Mouse (Mus musculus): Measurements from ENCODE around the gene Uckl1. TPM values are rescaled to one million over a fixed set of nuclear protein-coding genes. Genes with fewer than 3 reads are reported as not detected.

Uckl1 gene
- polyA plus RNA-seq, 1 experiment, result 53.4 TPM

- Histone ChIP-seq H3K4me3 (no peak overlapping the region), H3ac (ENCODE audit: control insufficient read depth, insufficient read length) (no peak overlapping the region), H3K79me2 (ENCODE audit: control insufficient read depth, insufficient read depth) (no peaks in the 10 kb centered on the region), H3K4me2 (ENCODE audit: low read depth) (no peak overlapping the region), H3K27me3 (ENCODE audit: control insufficient read depth, insufficient read depth, insufficient read length) (no peaks in the 10 kb centered on the region), H3K36me3 (ENCODE audit: control insufficient read depth, insufficient read depth) (peaks cover 12% of the 10 kb centered on the region)
- TF ChIP-seq TCF12 (IDR thresholded peaks at IDR 0.05; ENCODE audit: insufficient read depth, poor library complexity, severe bottlenecking), result no peak
- no peak for TF ChIP-seq POLR2A (IDR thresholded peaks at IDR 0.05; ENCODE audit: insufficient read length, low read depth)
- no peak for TF ChIP-seq MYOG (IDR thresholded peaks at IDR 0.05; ENCODE audit: control insufficient read depth in 1 of 3, insufficient read depth in 1 of 3, insufficient read length in 2 of 3, low read depth in 2 of 3)
- TF ChIP-seq USF1 (IDR thresholded peaks at IDR 0.05; ENCODE audit: low read depth), result no peak
- TF ChIP-seq POLR2AphosphoS2 (IDR thresholded peaks at IDR 0.05; ENCODE audit: insufficient read length, low read depth), result no peak
- TF ChIP-seq REST (IDR thresholded peaks at IDR 0.05; ENCODE audit: insufficient read depth, insufficient read length), result no peak
- TF ChIP-seq E2F4 (IDR thresholded peaks at IDR 0.05; ENCODE audit: insufficient read depth), result no peak
- TF ChIP-seq MYOD1 (IDR thresholded peaks at IDR 0.05; ENCODE audit: control insufficient read depth in 1 of 3, insufficient read length in 2 of 3, low read depth in 2 of 3), result no peak
- no peak for TF ChIP-seq TCF3 (IDR thresholded peaks at IDR 0.05; ENCODE audit: insufficient read length, low read depth)
- no peak for TF ChIP-seq SRF (IDR thresholded peaks at IDR 0.05; ENCODE audit: control insufficient read depth, insufficient read length, low read depth)
- no peak for TF ChIP-seq CEBPB (IDR thresholded peaks at IDR 0.05; ENCODE audit: insufficient read depth, poor library complexity, severe bottlenecking)
- no peak for TF ChIP-seq MAX (IDR thresholded peaks at IDR 0.05; ENCODE audit: low read depth)
Measured at GRCm38 (mm10) chr2:181587796-181588195, 3.1 kb upstream of the Uckl1 start.

- Histone ChIP-seq H3K79me2 (ENCODE audit: control insufficient read depth, insufficient read depth) (no peaks in the 10 kb centered on the region), H3K36me3 (ENCODE audit: control insufficient read depth, insufficient read depth) (peaks cover 12% of the 10 kb centered on the region), H3K27me3 (ENCODE audit: control insufficient read depth, insufficient read depth, insufficient read length) (no peaks in the 10 kb centered on the region), H3K4me2 (ENCODE audit: low read depth) (no peak overlapping the region), H3ac (ENCODE audit: control insufficient read depth, insufficient read length) (no peak overlapping the region), H3K4me3 (no peak overlapping the region)
- TF ChIP-seq TCF3 (IDR thresholded peaks at IDR 0.05; ENCODE audit: insufficient read length, low read depth) (no peak), USF1 (IDR thresholded peaks at IDR 0.05; ENCODE audit: low read depth) (no peak), MAX (IDR thresholded peaks at IDR 0.05; ENCODE audit: low read depth) (no peak), REST (IDR thresholded peaks at IDR 0.05; ENCODE audit: insufficient read depth, insufficient read length) (no peak), CEBPB (IDR thresholded peaks at IDR 0.05; ENCODE audit: insufficient read depth, poor library complexity, severe bottlenecking) (no peak), POLR2A (IDR thresholded peaks at IDR 0.05; ENCODE audit: insufficient read length, low read depth) (no peak), MYOD1 (IDR thresholded peaks at IDR 0.05; ENCODE audit: control insufficient read depth in 1 of 3, insufficient read length in 2 of 3, low read depth in 2 of 3) (no peak), TCF12 (IDR thresholded peaks at IDR 0.05; ENCODE audit: insufficient read depth, poor library complexity, severe bottlenecking) (no peak), E2F4 (IDR thresholded peaks at IDR 0.05; ENCODE audit: insufficient read depth) (no peak), POLR2AphosphoS2 (IDR thresholded peaks at IDR 0.05; ENCODE audit: insufficient read length, low read depth) (no peak), MYOG (IDR thresholded peaks at IDR 0.05; ENCODE audit: control insufficient read depth in 1 of 3, insufficient read depth in 1 of 3, insufficient read length in 2 of 3, low read depth in 2 of 3) (no peak), SRF (IDR thresholded peaks at IDR 0.05; ENCODE audit: control insufficient read depth, insufficient read length, low read depth) (no peak)
Measured at GRCm38 (mm10) chr2:181586124-181586523, 1.4 kb upstream of the Uckl1 start.

GRCm38 (mm10) chr2:181585506-181585905 is 814 bp upstream of the Uckl1 start:
- Histone ChIP-seq H3K79me2 (ENCODE audit: control insufficient read depth, insufficient read depth) (peaks cover 3% of the 10 kb centered on the region), H3K4me2 (ENCODE audit: low read depth) (no peak overlapping the region), H3K27me3 (ENCODE audit: control insufficient read depth, insufficient read depth, insufficient read length) (no peaks in the 10 kb centered on the region), H3ac (ENCODE audit: control insufficient read depth, insufficient read length) (no peak overlapping the region), H3K4me3 (no peak overlapping the region), H3K36me3 (ENCODE audit: control insufficient read depth, insufficient read depth) (peaks cover 12% of the 10 kb centered on the region)
- TF ChIP-seq MAX (IDR thresholded peaks at IDR 0.05; ENCODE audit: low read depth), result no peak

GRCm38 (mm10) chr2:181583460-181584257 is 1.0 kb downstream of the Uckl1 start:
- Histone ChIP-seq H3K4me2 (ENCODE audit: low read depth) (no peak overlapping the region), H3K36me3 (ENCODE audit: control insufficient read depth, insufficient read depth) (peaks cover 12% of the 10 kb centered on the region), H3K79me2 (ENCODE audit: control insufficient read depth, insufficient read depth) (peaks cover 11% of the 10 kb centered on the region), H3ac (ENCODE audit: control insufficient read depth, insufficient read length) (no peak overlapping the region), H3K27me3 (ENCODE audit: control insufficient read depth, insufficient read depth, insufficient read length) (no peaks in the 10 kb centered on the region), H3K4me3 (no peak overlapping the region)
- no peak for TF ChIP-seq POLR2AphosphoS2 (IDR thresholded peaks at IDR 0.05; ENCODE audit: insufficient read length, low read depth)
- TF ChIP-seq USF1 (IDR thresholded peaks at IDR 0.05; ENCODE audit: low read depth), result no peak
- no peak for TF ChIP-seq MYOG (IDR thresholded peaks at IDR 0.05; ENCODE audit: control insufficient read depth in 1 of 3, insufficient read depth in 1 of 3, insufficient read length in 2 of 3, low read depth in 2 of 3)
- no peak for TF ChIP-seq TCF3 (IDR thresholded peaks at IDR 0.05; ENCODE audit: insufficient read length, low read depth)
- TF ChIP-seq POLR2A (IDR thresholded peaks at IDR 0.05; ENCODE audit: insufficient read length, low read depth), result no peak
- TF ChIP-seq MAX (IDR thresholded peaks at IDR 0.05; ENCODE audit: low read depth), result no peak
- TF ChIP-seq REST (IDR thresholded peaks at IDR 0.05; ENCODE audit: insufficient read depth, insufficient read length), result no peak
- TF ChIP-seq CEBPB (IDR thresholded peaks at IDR 0.05; ENCODE audit: insufficient read depth, poor library complexity, severe bottlenecking), result no peak
- no peak for TF ChIP-seq MYOD1 (IDR thresholded peaks at IDR 0.05; ENCODE audit: control insufficient read depth in 1 of 3, insufficient read length in 2 of 3, low read depth in 2 of 3)
- no peak for TF ChIP-seq TCF12 (IDR thresholded peaks at IDR 0.05; ENCODE audit: insufficient read depth, poor library complexity, severe bottlenecking)
- TF ChIP-seq E2F4 (IDR thresholded peaks at IDR 0.05; ENCODE audit: insufficient read depth), result no peak
- TF ChIP-seq SRF (IDR thresholded peaks at IDR 0.05; ENCODE audit: control insufficient read depth, insufficient read length, low read depth), result no peak

Measured in myocyte (in vitro differentiated cells).